Mouse (Mus musculus) lung, adult 18-20 months (tissue): Measurements from ENCODE around the gene Epas1.

Source experiments
- DNase-seq, 2 experiments: peaks; one replicate each; pipeline ENCODE4 v3.0.0; 2022; ENCODE audit warnings: mixed read lengths in 2 of 2

Epas1 gene

GRCm38 (mm10) chr17:86757621-86758020 is 4.1 kb downstream of the Epas1 start:
- DNase-seq, result no peak

GRCm38 (mm10) chr17:86761859-86762258 is 8.4 kb downstream of the Epas1 start:
- DNase-seq, result no peak

GRCm38 (mm10) chr17:86762479-86763242 is 9.2 kb downstream of the Epas1 start:
- DNase-seq, result peak in 1 of 2 experiments; percentile 56

- no peak for DNase-seq
Measured at GRCm38 (mm10) chr17:86765762-86766404, 12.4 kb downstream of the Epas1 start.

GRCm38 (mm10) chr17:86766412-86766811 is 12.9 kb downstream of the Epas1 start:
- DNase-seq, result no peak

GRCm38 (mm10) chr17:86768596-86768995 is 15.1 kb downstream of the Epas1 start:
- peak; percentile 44 to 58 for DNase-seq

GRCm38 (mm10) chr17:86769330-86770211 is 16.1 kb downstream of the Epas1 start:
- DNase-seq, result peak; percentile 90 to 92

- no peak for DNase-seq
Measured at GRCm38 (mm10) chr17:86770848-86771247, 17.3 kb downstream of the Epas1 start.

GRCm38 (mm10) chr17:86772035-86772434 is 18.5 kb downstream of the Epas1 start:
- no peak for DNase-seq

GRCm38 (mm10) chr17:86772929-86773588 is 19.6 kb downstream of the Epas1 start:
- no peak for DNase-seq

- peak; percentile 80 to 89 for DNase-seq
Measured at GRCm38 (mm10) chr17:86776538-86776937, 23.0 kb downstream of the Epas1 start.

GRCm38 (mm10) chr17:86778147-86778546 is 24.6 kb downstream of the Epas1 start:
- DNase-seq, result no peak

- DNase-seq, result no peak
Measured at GRCm38 (mm10) chr17:86779191-86780130, 26.0 kb downstream of the Epas1 start.

GRCm38 (mm10) chr17:86780708-86781318 is 27.3 kb downstream of the Epas1 start:
- no peak for DNase-seq

GRCm38 (mm10) chr17:86781755-86782400 is 28.4 kb downstream of the Epas1 start:
- DNase-seq, result peak in 1 of 2 experiments; percentile 54

GRCm38 (mm10) chr17:86784405-86784977 is 31.0 kb downstream of the Epas1 start:
- no peak for DNase-seq

- no peak for DNase-seq
Measured at GRCm38 (mm10) chr17:86785612-86786011, 32.1 kb downstream of the Epas1 start.

GRCm38 (mm10) chr17:86786496-86786895 is 33.0 kb downstream of the Epas1 start:
- DNase-seq, result no peak

- no peak for DNase-seq
Measured at GRCm38 (mm10) chr17:86787805-86788204, 34.3 kb downstream of the Epas1 start.

GRCm38 (mm10) chr17:86788316-86788715 is 34.8 kb downstream of the Epas1 start:
- DNase-seq, result peak in 1 of 2 experiments; percentile 54
